Mouse (Mus musculus) heart, postnatal 14 days (tissue): ENCODE measurements around the gene Sf3b2. TPM values are rescaled to one million over a fixed set of nuclear protein-coding genes. Genes with fewer than 3 reads are reported as not detected.
"Not testable (repeated sequence)": the region's sequence is repeated elsewhere in the genome, so short reads cannot be mapped to it uniquely, and the experiment has no call there.

ENCODE experiments used
- DNase-seq, 2 experiments: peaks; one replicate each; pipeline ENCODE4 v3.0.0; 2021 to 2022
- intact Hi-C: fragments of 180-260 bp; cut with DNase I; formaldehyde crosslinking; loops from one replicate; pipeline ENCODE4 v1.15.1; 2025
- total RNA-seq, 2 experiments: library from RNA; stranded (reverse); gene quantifications; 2 replicates each; pipeline ENCODE4 v1.2.3; 2021

The Sf3b2 gene
- total RNA-seq, 2 experiments from 2014 or later: 109 to 116 TPM

DNA sequence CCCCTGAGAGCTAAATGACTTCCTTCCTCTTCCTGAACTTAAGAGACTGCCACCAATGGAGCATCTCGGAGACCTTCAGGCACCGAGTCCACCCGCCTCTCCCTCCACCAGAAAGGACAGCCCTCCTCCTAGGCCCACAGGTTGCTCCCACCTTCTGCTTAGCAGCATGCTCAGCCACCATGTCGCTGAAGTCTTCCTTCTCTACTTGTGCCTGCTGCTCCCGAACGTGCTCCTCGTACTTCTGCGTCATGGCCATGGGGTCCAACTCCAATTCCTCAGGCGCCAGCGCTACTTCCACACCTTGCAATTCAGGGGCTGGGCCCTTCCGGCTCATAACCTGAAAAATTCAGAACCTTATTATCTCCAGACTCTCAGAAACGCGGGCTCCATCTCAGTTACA is 20.6 kb downstream of the Sf3b2 start:
- DNase-seq: no peak
- intact Hi-C loops: loop anchor here (1.0 to 5.0 kb wide), 2 partner anchors 21 to 77 kb away; partner anchors contain the start of gene Sf3b2

DNA sequence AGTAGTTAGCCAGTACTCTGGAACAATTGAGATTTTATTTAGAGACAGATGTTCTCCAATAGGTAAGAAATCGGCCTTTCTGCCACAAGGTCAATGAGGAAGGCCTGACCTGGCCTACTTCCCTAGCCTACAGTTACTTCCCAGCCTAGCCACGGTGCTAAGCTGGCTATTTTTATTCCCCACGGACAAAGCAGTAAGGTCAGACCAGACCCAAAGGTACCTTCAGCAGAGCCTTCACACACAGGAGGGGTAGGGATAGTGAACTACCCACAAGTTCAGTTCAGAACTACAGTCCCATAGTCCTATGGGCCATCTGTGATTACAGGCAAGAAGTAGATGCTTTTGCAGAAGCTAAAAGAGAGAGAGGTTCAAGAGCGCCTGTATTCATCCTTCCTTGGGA is 21.3 kb downstream of the Sf3b2 start:
- intact Hi-C loops: loop anchor here (1.0 to 5.0 kb wide), 2 partner anchors 21 to 77 kb away; partner anchors contain the start of gene Sf3b2
- peak in 1 of 2 experiments; percentile 32 for DNase-seq

DNA sequence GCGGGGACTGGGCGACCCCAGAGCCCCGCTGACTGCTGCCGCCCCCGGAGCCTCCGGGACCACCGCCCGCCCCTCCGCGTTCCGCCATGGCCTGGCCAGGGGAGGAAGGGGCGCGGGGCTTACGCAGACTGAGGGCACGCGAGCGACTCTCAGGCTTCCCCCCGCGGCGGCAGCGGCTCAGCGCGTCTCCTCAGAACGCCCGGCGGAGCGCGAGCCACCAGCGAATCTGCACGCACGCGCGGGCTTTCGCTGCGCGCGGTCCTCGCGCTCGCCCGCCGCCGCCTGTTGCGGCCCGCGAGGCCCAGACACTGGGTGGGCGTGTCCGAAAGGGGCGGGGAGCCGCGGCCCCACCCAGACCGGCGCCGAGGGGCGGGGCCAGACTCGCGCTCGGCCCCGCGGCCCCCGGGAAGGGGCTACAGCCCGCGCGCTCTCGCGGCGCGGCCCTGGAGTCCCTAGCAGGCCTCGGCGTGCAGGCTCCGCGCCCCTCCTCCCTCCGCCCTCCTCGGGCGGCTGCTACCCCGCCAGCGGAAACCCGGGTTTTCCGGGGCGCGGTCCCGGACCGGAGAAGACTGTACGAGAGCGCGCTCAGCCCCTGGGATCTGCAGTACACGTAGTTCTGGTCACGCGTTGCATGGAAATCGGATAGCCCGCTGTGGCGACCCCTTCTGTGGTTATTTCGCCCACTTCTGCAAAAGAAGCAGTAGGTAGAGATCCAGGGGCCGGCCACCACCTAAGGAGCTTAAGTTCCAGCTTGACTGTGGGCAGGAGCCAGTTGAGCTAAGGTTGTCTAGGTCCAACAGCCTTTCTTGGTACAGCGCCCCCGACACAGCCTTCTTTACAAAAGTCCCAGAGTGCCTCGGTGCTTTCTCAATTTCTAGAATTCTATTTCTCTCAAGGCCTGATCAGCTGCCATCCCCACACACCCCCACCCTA is 22.2 kb downstream of the Sf3b2 start, which contains the start of gene Pacs1:
Gene Pacs1, minus strand, starts transcription at position 319 of the 933 bp plus-strand sequence.
- intact Hi-C loops: loop anchor here (5.0 kb wide), 1 partner anchor 76 kb away; no protein-coding TSS in a partner anchor
- DNase-seq: peak; percentile 94 to 95

DNA sequence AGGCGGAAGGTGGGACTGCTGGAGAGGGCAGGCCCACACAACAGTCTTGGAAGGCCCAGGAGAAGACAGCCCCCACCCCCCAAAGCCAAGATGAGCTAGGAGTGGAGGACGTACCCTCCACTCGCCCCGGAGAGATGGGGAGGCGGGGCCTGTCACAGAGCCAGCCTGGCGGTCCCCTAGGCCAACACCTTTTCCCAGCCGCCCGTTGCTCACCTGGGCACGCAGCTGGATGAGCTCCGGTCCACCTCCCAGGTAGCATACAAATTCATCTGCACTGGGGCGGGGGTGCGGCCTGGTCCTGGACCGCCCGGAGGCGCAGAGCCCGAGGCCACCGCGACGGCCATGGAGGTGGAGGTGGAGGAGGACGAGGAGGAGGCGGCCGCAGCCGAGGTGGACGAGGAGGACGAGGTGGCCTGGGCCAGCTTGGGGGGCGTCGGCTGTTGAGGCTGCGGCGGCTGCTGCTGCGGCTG is 22.9 kb downstream of the Sf3b2 start:
- intact Hi-C loops: loop anchor here (5.0 kb wide), 1 partner anchor 75 kb away; no protein-coding TSS in a partner anchor

DNA sequence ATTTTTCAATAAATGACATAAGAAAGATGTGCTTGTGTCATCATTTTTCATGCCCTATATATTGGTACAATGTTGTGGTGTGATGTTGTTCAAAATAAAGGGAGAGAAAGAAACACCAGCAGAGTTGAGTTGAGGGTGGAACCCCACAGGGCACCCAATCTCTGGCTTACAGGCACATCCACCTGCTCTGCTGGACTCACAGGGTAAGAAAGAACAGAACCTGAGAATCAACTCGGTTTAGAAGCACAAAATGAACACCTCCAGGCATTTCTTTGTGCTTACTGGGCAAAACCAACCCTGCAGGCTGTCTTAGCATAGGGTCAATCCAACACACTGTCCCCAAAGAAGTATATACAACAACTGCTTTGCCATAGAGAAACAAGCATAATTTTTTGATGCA is 23.8 kb downstream of the Sf3b2 start:
- intact Hi-C loops: loop anchor here (5.0 kb wide), 1 partner anchor 74 kb away; no protein-coding TSS in a partner anchor
- DNase-seq: no peak

More for the DNA sequence above, 22.9 kb downstream of the Sf3b2 start:
- peak; percentile 47 to 54 for DNase-seq

DNA sequence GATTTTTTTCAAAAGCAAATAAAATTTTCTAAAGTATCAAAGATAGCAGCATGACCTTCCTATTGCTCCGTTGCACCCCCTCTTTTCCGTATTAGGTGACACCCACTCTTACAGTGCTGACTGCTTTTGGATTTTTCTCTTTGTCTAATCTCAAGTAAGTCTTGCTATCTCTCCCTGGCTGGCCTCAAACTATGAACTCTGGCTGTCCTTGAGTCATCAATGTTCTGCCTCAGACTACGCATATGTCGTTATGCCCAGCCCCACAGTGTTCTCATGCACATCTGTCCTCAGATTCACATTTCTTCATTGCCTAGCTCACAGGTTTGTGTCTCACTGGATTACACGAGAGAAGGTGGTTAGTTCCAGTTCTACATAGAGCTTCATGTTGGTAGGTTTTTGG is 25.9 kb downstream of the Sf3b2 start:
- DNase-seq: no peak
- intact Hi-C loops: no loop called here

DNA sequence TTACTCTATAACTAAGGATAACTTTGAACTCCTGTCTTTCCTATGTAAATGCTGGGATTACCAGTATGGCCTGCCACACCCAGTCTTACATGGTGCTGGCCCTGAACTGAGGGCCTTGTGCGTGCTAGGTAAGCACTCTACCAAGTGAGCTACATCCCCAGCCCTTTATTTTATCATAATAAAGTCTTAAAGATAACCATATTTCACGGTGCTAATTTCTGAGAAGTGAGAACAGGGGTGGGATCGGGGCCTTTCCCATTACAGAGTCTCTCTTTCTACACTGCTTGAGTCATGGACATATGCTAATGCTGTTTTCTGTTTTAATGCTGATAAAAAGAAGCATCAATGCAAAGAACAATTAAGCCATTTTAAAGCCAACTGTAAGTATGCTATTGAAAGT is 26.4 kb downstream of the Sf3b2 start:
- DNase-seq: no peak
- intact Hi-C loops: no loop called here

DNA sequence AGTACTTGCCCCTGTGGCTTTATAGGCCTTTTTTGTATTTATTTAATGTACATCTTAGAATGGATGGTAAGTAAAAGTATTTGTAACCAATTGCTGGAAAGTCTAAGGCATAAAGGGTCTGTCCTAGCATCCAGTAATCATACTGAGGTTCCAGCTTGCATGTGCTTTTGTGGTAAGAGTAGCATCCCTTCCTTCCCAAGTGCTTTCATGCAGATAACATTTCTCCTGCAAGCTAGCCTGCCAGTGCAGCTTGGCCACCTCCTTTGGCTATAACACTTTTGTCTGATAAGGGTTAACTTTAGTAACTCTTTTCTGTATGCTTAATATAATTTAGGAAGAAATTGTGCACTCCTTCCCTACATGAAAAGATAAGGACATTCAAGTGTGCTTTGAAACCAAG is 27.2 kb downstream of the Sf3b2 start:
- intact Hi-C loops: no loop called here

DNA sequence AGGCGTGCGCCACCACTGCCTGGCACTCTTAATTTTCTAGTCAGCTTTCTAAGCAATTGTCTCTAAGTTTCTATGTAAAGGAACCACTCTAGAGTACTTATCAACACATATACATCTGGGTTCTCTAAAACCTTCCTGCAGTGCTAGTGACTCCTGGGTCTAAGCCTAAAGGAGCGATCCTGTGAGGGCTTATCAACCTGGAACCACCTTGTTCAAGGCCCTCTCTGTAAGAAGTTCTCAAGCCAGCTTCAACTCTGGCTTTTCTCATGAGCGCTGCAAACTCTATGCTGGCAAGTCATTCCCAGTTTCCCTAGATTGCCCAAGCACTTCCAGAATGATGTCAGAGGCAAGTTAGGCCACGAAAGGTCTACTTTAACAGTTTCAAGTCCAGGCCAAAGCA is 28.2 kb downstream of the Sf3b2 start:
- intact Hi-C loops: no loop called here
- no peak for DNase-seq

More for the DNA sequence above, 27.2 kb downstream of the Sf3b2 start:
- DNase-seq: no peak

DNA sequence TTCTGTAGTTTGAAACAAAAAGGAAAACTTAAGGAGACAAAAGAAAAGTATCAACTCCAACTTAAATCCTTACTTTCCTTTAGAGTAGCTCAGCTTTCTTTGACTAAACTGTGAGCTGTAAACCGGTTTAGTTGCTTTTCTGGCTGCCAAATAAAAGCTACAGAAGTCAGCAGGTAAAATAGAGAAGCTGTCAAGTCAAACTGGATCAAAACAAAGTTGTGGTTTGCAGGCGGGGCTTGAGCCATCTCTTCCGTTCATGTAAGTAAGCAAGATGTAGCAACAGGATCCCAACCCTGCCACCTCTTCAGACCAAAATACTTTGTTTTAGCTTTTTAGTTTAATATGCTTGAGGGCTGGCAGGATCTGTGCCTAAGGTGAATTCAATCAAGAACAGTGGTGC is 38.1 kb downstream of the Sf3b2 start:
- intact Hi-C loops: no loop called here
- no peak for DNase-seq

DNA sequence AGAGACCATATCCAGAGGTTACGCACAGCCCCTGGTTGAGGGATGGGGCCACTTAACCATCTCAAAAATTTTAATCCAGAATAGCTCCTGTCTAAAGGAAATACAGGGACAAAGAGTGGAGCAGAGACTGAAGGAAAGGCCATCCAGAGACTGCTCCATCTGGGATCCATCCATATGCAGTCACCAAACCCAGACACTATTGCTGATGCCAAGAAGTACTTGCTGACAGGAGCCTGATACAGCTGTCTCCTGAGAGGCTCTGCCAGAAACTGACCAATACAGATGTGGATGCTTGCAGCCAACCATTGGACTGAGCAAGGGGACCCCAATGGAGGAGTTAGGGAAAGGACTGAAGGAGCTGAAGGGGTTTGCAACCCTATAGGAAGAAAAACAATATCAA is 58.3 kb downstream of the Sf3b2 start:
- intact Hi-C loops: not testable (repeated sequence)
- DNase-seq: peak in 1 of 2 experiments; percentile 31

DNA sequence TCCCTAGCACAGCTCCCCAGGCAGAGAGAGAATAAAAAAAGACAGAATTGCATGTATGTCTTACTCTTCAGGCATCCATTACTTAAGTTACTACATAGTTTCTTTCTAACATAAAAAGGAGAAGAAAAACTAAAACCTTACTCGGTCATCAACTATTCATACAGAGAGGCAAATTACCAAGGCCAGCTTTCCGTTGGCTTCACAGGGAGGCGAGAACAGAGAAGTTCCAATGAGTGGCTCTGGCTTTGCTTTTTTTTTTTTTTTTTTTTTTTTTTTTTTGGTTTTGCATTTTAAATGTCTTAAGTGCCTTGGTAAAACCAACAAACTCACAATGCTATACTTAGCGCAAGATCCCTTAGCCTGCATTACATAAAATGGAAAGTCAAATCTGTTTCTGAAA is 62.6 kb downstream of the Sf3b2 start:
- intact Hi-C loops: no loop called here

DNA sequence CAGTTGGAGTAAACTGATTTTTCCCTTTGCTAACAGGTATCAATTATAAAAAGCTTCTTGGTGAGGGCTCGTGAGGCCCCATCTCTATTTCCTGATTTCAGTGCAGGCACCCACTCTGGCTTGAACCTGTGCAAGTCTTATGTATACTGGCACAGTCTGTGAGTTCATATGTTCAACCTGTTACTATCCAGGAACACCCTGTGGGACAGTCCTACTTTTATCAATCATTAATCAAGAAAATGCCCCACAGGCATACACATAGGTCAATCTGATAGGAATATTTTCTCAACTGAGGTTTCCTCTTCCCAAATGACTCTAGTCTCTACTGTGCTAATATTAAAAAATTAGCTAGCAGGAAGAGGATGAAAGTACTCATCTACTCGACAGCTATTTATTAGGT is 65.1 kb downstream of the Sf3b2 start:
- intact Hi-C loops: no loop called here
- DNase-seq: no peak

More for the DNA sequence above, 62.6 kb downstream of the Sf3b2 start:
- no peak for DNase-seq

DNA sequence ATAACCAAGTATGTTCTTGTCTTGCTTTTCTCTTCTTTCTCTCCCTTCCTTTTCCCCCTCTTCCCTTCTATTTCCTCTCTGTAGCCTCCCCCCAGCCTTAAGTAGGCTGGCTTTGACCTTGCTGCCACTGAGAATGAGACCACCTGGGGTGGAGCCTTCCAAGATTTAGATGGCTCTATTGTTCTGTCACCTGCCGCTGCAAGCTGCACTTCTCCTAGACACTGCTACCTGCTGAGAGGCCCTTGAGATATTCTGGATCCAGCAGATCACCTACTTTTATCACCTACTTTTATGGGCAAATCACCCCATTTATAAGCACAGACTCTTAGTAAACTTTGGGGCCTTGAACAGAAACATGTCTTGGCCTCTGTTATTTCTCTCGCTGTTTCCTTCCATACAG is 70.6 kb downstream of the Sf3b2 start:
- DNase-seq: no peak
- intact Hi-C loops: no loop called here

DNA sequence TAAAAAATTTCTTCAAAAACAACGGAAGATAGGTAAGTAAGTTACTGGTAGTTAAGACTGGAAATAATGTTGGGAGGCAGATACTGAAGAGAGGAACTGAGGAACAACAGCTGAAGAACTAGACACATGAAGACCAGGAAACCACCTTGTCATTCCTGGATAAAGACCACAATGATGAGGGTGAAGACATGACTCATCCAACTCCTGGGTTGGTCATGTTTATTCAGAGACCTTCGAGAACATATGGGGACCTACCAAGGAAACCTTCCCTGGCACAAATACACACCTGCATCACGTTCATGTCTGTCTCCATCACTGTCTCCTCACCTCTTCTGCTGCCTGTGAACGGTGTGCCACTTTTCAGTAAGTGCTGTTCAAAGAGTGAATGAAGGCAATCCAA is 71.2 kb downstream of the Sf3b2 start:
- intact Hi-C loops: no loop called here
- DNase-seq: no peak

Other genes starting within 250 kb of the Sf3b2 start
- 1 to 10 TPM; 1.8 TPM for gene Rin1, start 245.0 kb downstream of the Sf3b2 start, total RNA-seq
- gene Cd248, start 227.4 kb downstream of the Sf3b2 start, total RNA-seq: 10 to 100 TPM; 21.3 to 23.9 TPM
- 1 to 10 TPM; 2.7 to 2.8 TPM for gene Tmem151a, start 209.9 kb downstream of the Sf3b2 start, total RNA-seq
- 10 to 100 TPM; 70.4 to 70.8 TPM for gene Yif1a, start 206.9 kb downstream of the Sf3b2 start, total RNA-seq
- gene Cnih2, start 196.9 kb downstream of the Sf3b2 start, total RNA-seq: under 1 TPM in 1 of 2 experiments, not detected in 1; 0.63 TPM
- 100 to 1,000 TPM; 187 to 192 TPM for gene Rab1b, start 188.4 kb downstream of the Sf3b2 start, total RNA-seq
- 10 to 100 TPM; 41.3 to 44.8 TPM for gene Klc2, start 176.9 kb downstream of the Sf3b2 start, total RNA-seq
- 10 to 100 TPM; 21.5 to 22.1 TPM for gene Pacs1, start 22.3 kb downstream of the Sf3b2 start, total RNA-seq
- gene Gal3st3, start 2.9 kb upstream of the Sf3b2 start, total RNA-seq: 10 to 100 TPM; 20.0 to 23.8 TPM
- not detected for gene Catsper1, start 40.3 kb upstream of the Sf3b2 start, total RNA-seq
- gene Cst6, start 54.1 kb upstream of the Sf3b2 start, total RNA-seq: 1 to 10 TPM; 4.6 to 4.9 TPM
- 10 to 100 TPM; 21.5 to 22.6 TPM for gene Eif1ad, start 71.3 kb upstream of the Sf3b2 start, total RNA-seq
- gene Banf1, start 71.7 kb upstream of the Sf3b2 start, total RNA-seq: 100 to 1,000 TPM; 115 to 145 TPM
- gene Sart1, start 93.2 kb upstream of the Sf3b2 start, total RNA-seq: 10 to 100 TPM; 47.5 to 49.5 TPM
- under 1 TPM; 0.31 to 0.90 TPM for gene Tsga10ip, start 107.1 kb upstream of the Sf3b2 start, total RNA-seq
- gene Drap1, start 129.5 kb upstream of the Sf3b2 start, total RNA-seq: 100 to 1,000 TPM; 252 to 264 TPM
- gene AI837181, start 129.7 kb upstream of the Sf3b2 start, total RNA-seq: 10 to 100 TPM; 39.9 to 41.9 TPM
- not detected for gene Fosl1, start 152.1 kb upstream of the Sf3b2 start, total RNA-seq
- gene Ccdc85b, start 162.4 kb upstream of the Sf3b2 start, total RNA-seq: 10 to 100 TPM in 1 of 2 experiments, 1 to 10 TPM in 1; 10.0 to 11.2 TPM
- 10 to 100 TPM; 55.7 to 63.2 TPM for gene Fibp, start 165.2 kb upstream of the Sf3b2 start, total RNA-seq
- under 1 TPM in 1 of 2 experiments, not detected in 1; 0.71 TPM for gene Ctsw, start 173.1 kb upstream of the Sf3b2 start, total RNA-seq
- 10 to 100 TPM; 17.9 to 18.3 TPM for gene Efemp2, start 178.5 kb upstream of the Sf3b2 start, total RNA-seq
- gene Mus81, start 192.9 kb upstream of the Sf3b2 start, total RNA-seq: 10 to 100 TPM; 22.2 to 24.9 TPM
- 100 to 1,000 TPM; 274 to 350 TPM for gene Cfl1, start 195.0 kb upstream of the Sf3b2 start, total RNA-seq
- gene 1700020D05Rik, start 208.3 kb upstream of the Sf3b2 start, total RNA-seq: 1 to 10 TPM in 1 of 2 experiments, under 1 TPM in 1; 0.93 to 1.2 TPM
- gene Snx32, start 215.1 kb upstream of the Sf3b2 start, total RNA-seq: 1 to 10 TPM; 6.6 to 8.5 TPM